Mouse (Mus musculus): ENCODE measurements around the gene Tmsb4x. TPM values are rescaled to one million over a fixed set of nuclear protein-coding genes. Genes with fewer than 3 reads are reported as not detected.

Gene Tmsb4x
- polyA plus RNA-seq, 1 experiment from 2014 or later: 7,356 TPM

GRCm38 (mm10) chrX:167210319-167210728 is 1.2 kb upstream of the Tmsb4x start:
- ATAC-seq (replicated peaks): no peak
- no peaks in the 10 kb centered on the region for H3K36me3 ChIP-seq
- H3K27me3 ChIP-seq: no peaks in the 10 kb centered on the region
- peak overlapping the region; percentile 48 for H3K4me2 ChIP-seq (replicated peaks)
- H3K27ac ChIP-seq (replicated peaks): peak overlapping the region; percentile 95; the same call in 1 of the 2 replicates
- 65% methylated on average over 6 of the region's 6 CpGs for WGBS
- H3K4me3 ChIP-seq: peak overlapping the region; percentile 59
- peaks cover 19% of the 10 kb centered on the region for H3K4me1 ChIP-seq
- no peak overlapping the region for H3K9ac ChIP-seq (replicated peaks)
- H3K9me3 ChIP-seq: no peaks in the 10 kb centered on the region

- H3K36me3 ChIP-seq: no peaks in the 10 kb centered on the region
- peak overlapping the region; percentile 81; the same call in 1 of the 2 replicates for H3K9ac ChIP-seq (replicated peaks)
- peak overlapping the region; percentile 95 for H3K27ac ChIP-seq (replicated peaks)
- peak overlapping the region; percentile 59 for H3K4me3 ChIP-seq
- no peak for ATAC-seq (replicated peaks)
- peaks cover 19% of the 10 kb centered on the region for H3K4me1 ChIP-seq
- no peaks in the 10 kb centered on the region for H3K9me3 ChIP-seq
- H3K27me3 ChIP-seq: no peaks in the 10 kb centered on the region
- H3K4me2 ChIP-seq (replicated peaks): peak overlapping the region; percentile 48
- WGBS: 45% methylated on average over 8 of the region's 8 CpGs
Measured at GRCm38 (mm10) chrX:167209828-167210227, 713 bp upstream of the Tmsb4x start.

DNA sequence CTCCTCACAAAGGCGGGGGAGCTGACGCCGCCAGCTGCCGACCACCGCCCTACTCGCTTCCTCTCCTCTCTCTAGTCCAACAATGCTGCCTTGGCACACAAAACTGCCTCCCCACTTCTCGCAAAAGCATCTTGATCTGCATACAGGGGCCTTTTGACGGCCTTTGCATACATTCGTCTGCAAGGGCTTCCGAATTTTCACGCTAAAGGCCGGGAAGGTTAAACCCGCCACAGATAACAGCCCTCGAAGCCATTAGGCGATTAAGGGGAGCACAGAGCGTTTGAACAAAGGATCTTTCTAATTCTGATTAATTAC is 652 bp downstream of the Tmsb4x start:
- 0 out of 2 replicates have a peak, but pooled peaks have one; percentile 17 for ATAC-seq (replicated peaks)
- Histone ChIP-seq H3K27me3 (no peaks in the 10 kb centered on the region), H3K4me1 (peaks cover 19% of the 10 kb centered on the region), H3K27ac (replicated peaks) (peak overlapping the region; percentile 95), H3K36me3 (no peaks in the 10 kb centered on the region), H3K9ac (replicated peaks) (peak overlapping the region; percentile 81), H3K4me3 (peak overlapping the region; percentile 59), H3K9me3 (no peaks in the 10 kb centered on the region), H3K4me2 (replicated peaks) (no peak overlapping the region)
- 22% methylated on average over 16 of the region's 16 CpGs for WGBS

DNA sequence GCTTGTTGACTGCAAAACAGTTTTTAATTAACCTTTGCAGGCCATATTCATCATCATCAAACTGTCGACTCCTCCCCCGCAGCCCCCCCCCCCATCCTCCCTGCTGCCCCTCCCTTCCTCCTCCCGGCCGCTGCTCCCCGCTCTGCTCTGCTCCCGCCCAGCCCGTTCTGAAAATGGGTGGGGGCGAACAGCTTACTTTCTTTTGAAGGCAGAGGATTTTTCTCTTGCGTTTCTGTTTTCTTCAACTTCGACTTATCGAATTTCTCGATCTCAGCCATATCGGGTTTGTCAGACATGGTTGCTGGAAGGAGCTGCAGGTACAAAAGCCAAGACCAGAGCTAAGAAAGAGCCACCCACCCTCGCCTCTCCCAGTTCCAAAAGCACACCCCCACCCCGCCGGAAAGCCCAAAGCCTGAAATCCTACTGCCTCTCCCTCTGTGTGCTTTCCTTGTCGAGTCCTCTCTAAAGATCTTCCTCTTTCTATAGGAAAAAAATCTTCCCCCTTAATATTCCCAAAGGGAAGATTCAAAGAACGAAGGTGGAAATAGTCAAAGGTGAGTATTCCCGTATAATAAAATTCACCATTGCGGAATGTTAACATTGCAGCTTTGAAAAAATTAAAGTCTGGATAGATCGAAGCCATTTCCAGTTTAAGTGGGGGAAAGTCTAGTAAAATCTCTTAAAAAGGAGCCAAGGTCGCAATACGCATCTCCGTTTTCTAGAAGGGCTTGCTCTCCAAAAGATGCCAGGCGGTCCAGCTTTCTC is 1.2 kb downstream of the Tmsb4x start:
- Histone ChIP-seq H3K4me3 (peak overlapping the region; percentile 59), H3K4me2 (replicated peaks) (peak overlapping the region; percentile 56), H3K27ac (replicated peaks) (peak overlapping the region; percentile 95), H3K4me1 (peaks cover 19% of the 10 kb centered on the region), H3K9me3 (no peaks in the 10 kb centered on the region), H3K27me3 (no peaks in the 10 kb centered on the region), H3K36me3 (no peaks in the 10 kb centered on the region), H3K9ac (replicated peaks) (peak overlapping the region; percentile 81)
- WGBS: 21% methylated on average over 23 of the region's 25 CpGs
- ATAC-seq (replicated peaks): peak; percentile 35; the same call in 1 of the 2 replicates

DNA sequence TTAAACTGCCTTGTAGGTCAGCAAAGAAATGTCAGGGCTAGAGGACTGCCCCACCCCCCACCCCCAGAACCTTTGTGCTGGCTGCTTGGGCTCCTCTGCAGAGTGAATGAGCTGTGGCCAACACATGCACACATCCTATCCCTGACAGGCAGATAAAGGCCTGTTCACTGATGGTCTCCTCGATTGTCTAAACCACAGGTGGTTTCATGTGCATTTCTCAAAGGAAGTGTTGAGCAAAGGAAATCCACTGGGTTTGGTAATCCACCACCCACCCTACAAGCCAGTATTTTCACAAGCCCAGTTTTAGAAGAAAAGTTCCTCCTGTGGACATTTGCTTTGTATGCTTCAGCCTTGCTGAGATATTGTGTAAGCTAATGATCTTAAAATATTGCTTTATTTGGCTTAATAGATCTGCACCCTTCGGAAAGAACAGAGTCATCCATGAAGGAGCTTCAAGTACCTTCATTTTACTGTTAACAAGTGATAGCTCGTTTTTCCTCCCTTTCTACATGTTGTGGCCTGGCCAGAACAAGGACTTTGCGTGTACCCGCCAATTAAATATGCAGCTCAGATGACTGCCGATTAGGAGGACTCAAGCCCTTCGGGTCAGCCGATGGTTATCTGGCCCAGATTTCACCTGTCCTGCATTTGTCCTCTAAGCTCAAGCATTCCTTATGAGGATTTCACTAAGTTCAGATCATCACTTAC is 3.1 kb downstream of the Tmsb4x start:
- Histone ChIP-seq H3K4me2 (replicated peaks) (peak overlapping the region; percentile 56), H3K36me3 (no peaks in the 10 kb centered on the region), H3K9me3 (no peaks in the 10 kb centered on the region), H3K27ac (replicated peaks) (peak overlapping the region; percentile 95), H3K9ac (replicated peaks) (no peak overlapping the region), H3K27me3 (no peaks in the 10 kb centered on the region), H3K4me1 (peaks cover 8% of the 10 kb centered on the region; the same call in 1 of the 2 replicates), H3K4me3 (peak overlapping the region; percentile 59)
- 46% methylated on average over 8 of the region's 8 CpGs for WGBS
- no peak for ATAC-seq (replicated peaks)

DNA sequence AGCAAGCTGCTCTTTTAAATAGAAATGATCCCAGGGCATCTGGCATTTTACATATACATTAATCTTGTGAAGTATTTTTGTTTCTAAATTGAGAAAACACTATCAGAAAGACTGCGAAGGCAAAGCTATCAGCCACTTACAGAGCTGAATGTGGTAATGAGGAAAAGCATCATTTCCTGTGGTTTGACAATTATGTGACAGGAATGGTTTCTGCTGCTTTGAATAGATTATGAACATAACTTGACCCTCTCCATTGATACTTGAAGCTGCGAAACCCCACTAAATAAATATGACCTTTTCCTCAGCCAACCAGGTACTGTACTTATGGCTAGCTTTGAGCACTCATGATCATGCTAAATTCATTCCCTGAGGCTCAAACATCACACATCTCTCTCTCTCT is 7.8 kb downstream of the Tmsb4x start:
- no peaks in the 10 kb centered on the region for H3K36me3 ChIP-seq
- ATAC-seq (replicated peaks): no peak
- 87% methylated on average over 2 of the region's 2 CpGs for WGBS

GRCm38 (mm10) chrX:167195228-167195649 is 13.9 kb downstream of the Tmsb4x start:
- ATAC-seq (replicated peaks): no peak
- no peaks in the 10 kb centered on the region for H3K36me3 ChIP-seq
- no peak overlapping the region for H3K4me2 ChIP-seq (replicated peaks)
- no peaks in the 10 kb centered on the region for H3K9me3 ChIP-seq
- no peak overlapping the region for H3K9ac ChIP-seq (replicated peaks)
- no peak overlapping the region for H3K27ac ChIP-seq (replicated peaks)
- H3K4me1 ChIP-seq: no peaks in the 10 kb centered on the region
- H3K27me3 ChIP-seq: no peaks in the 10 kb centered on the region
- 76% methylated on average over 2 of the region's 2 CpGs for WGBS
- no peak overlapping the region for H3K4me3 ChIP-seq

More for the DNA sequence above, 7.8 kb downstream of the Tmsb4x start:
- Histone ChIP-seq H3K4me2 (replicated peaks) (no peak overlapping the region), H3K9me3 (no peaks in the 10 kb centered on the region), H3K4me3 (no peak overlapping the region), H3K27me3 (no peaks in the 10 kb centered on the region), H3K4me1 (no peaks in the 10 kb centered on the region), H3K27ac (replicated peaks) (no peak overlapping the region), H3K9ac (replicated peaks) (no peak overlapping the region)

DNA sequence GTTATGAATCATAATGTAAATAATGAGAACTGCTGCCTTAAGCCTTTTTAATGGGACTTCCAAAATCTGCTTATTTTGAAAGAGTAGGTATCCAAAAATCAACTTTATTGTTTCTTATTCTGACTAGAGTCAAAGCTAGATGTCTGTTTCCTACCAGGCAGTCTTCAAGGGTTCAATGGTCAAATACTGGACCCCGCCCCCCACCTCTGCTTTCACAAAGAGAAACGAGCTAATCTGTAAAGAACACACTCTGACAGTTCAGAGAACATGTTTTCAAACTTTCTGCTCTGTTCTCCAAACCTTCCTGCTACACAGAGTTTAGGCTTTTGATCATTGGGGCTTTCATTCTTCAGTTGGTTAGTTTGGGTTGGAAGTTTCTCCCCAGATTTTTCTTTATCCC is 22.8 kb downstream of the Tmsb4x start:
- ATAC-seq (replicated peaks): no peak
- H3K4me2 ChIP-seq (replicated peaks): no peak overlapping the region
- no peaks in the 10 kb centered on the region for H3K27me3 ChIP-seq
- WGBS: 45% methylated on average over 2 of the region's 2 CpGs
- no peak overlapping the region for H3K27ac ChIP-seq (replicated peaks)
- no peaks in the 10 kb centered on the region for H3K9me3 ChIP-seq
- H3K4me3 ChIP-seq: no peak overlapping the region
- H3K9ac ChIP-seq (replicated peaks): no peak overlapping the region
- H3K36me3 ChIP-seq: no peaks in the 10 kb centered on the region
- no peaks in the 10 kb centered on the region for H3K4me1 ChIP-seq

DNA sequence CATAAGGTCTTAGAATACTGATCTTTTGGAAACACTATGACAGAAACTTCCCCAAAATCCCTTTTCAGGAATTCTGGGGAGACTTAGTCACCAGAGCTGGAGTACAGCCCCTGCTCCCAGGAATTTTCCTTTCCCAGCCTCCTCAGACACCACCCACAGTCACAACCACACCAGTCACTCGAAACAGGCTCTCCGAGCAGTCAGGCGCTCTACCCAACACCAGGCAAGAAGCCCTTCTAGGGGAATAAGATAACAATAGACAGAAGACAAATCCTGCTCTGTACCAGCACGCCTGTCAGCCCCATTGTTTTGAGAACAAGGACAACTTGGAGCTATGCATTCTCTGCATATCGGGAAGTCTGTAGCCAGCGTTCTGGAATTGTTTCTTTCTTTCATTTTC is 25.6 kb downstream of the Tmsb4x start:
- H3K27ac ChIP-seq (replicated peaks): no peak overlapping the region
- no peaks in the 10 kb centered on the region for H3K36me3 ChIP-seq
- H3K4me1 ChIP-seq: no peaks in the 10 kb centered on the region
- H3K27me3 ChIP-seq: no peaks in the 10 kb centered on the region
- WGBS: 57% methylated on average over 6 of the region's 6 CpGs
- ATAC-seq (replicated peaks): no peak
- H3K4me3 ChIP-seq: no peak overlapping the region
- H3K4me2 ChIP-seq (replicated peaks): no peak overlapping the region
- H3K9me3 ChIP-seq: no peaks in the 10 kb centered on the region
- H3K9ac ChIP-seq (replicated peaks): no peak overlapping the region

- H3K27me3 ChIP-seq: no peaks in the 10 kb centered on the region
- H3K36me3 ChIP-seq: no peaks in the 10 kb centered on the region
- no peaks in the 10 kb centered on the region for H3K9me3 ChIP-seq
- no peak overlapping the region for H3K27ac ChIP-seq (replicated peaks)
- no peak overlapping the region for H3K4me2 ChIP-seq (replicated peaks)
- 86% methylated on average over 5 of the region's 5 CpGs for WGBS
- no peak for ATAC-seq (replicated peaks)
- no peaks in the 10 kb centered on the region for H3K4me1 ChIP-seq
- H3K4me3 ChIP-seq: no peak overlapping the region
- H3K9ac ChIP-seq (replicated peaks): no peak overlapping the region
Measured at GRCm38 (mm10) chrX:167182411-167182810, 26.7 kb downstream of the Tmsb4x start.

GRCm38 (mm10) chrX:167179961-167180642 is 29.0 kb downstream of the Tmsb4x start:
- no peak for ATAC-seq (replicated peaks)
- Histone ChIP-seq H3K9me3 (no peaks in the 10 kb centered on the region), H3K4me1 (no peaks in the 10 kb centered on the region), H3K4me3 (no peak overlapping the region), H3K27me3 (no peaks in the 10 kb centered on the region), H3K27ac (replicated peaks) (no peak overlapping the region), H3K9ac (replicated peaks) (no peak overlapping the region), H3K36me3 (no peaks in the 10 kb centered on the region), H3K4me2 (replicated peaks) (no peak overlapping the region)
- WGBS: 66% methylated on average over 4 of the region's 4 CpGs

DNA sequence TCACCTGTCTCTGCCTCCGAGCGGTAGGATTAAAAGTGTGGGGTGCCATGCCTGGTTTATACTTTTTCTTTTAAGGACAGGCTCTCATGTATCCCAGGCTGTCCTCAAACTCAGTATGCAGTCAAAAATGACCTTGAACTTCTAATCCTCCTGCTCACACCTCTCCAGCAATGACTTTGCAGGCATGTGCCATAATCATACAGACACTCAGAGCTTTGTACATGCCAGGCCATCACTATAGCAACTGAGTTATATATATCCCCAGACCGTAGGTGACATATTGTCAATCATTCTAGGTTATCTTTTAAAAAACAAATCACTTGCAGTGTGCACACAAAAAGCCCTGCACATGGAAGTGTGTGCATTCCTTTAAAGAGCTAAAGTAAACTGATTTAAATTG is 29.6 kb downstream of the Tmsb4x start:
- Histone ChIP-seq H3K27me3 (no peaks in the 10 kb centered on the region), H3K9ac (replicated peaks) (no peak overlapping the region), H3K9me3 (no peaks in the 10 kb centered on the region), H3K36me3 (no peaks in the 10 kb centered on the region), H3K27ac (replicated peaks) (no peak overlapping the region), H3K4me2 (replicated peaks) (no peak overlapping the region), H3K4me1 (no peaks in the 10 kb centered on the region), H3K4me3 (no peak overlapping the region)
- ATAC-seq (replicated peaks): no peak
- WGBS: 84% methylated on average over 3 of the region's 3 CpGs
